ENCODE assay signal across 8 mouse cellular contexts in genomic region chr2:156613081-156613540, GRCm38 (mm10). TPM values are rescaled to one million over a fixed set of nuclear protein-coding genes. Genes with fewer than 3 reads are reported as not detected.
DNase-seq lines count a peak whose midpoint lies in the region; ATAC-seq and TF ChIP-seq lines count a peak whose summit lies in the region.

No protein-coding gene starts in this region.

- H3K36me3 ChIP-seq in spleen, adult 2 months (ENCODE audit: control insufficient read depth, insufficient read depth, low read length), result no peaks in the 10 kb centered on the region
- H3K36me3 ChIP-seq in embryonic facial prominence, embryonic 12.5 days, result no peaks in the 10 kb centered on the region
- H3K36me3 ChIP-seq in heart, embryonic 10.5 days, result no peaks in the 10 kb centered on the region
- no peaks in the 10 kb centered on the region for H3K36me3 ChIP-seq in liver, embryonic 14.5 days (replicated peaks; ENCODE audit: control insufficient read depth, insufficient read depth, low read depth)
- no peaks in the 10 kb centered on the region for H3K36me3 ChIP-seq in neural tube, embryonic 15.5 days

- H3K27ac ChIP-seq in spleen, adult 2 months (ENCODE audit: insufficient read depth, low read length), result no peak overlapping the region
- no peak overlapping the region for H3K27ac ChIP-seq in embryonic facial prominence, embryonic 12.5 days
- H3K27ac ChIP-seq in heart, embryonic 10.5 days, result no peak overlapping the region
- no peak overlapping the region for H3K27ac ChIP-seq in liver, embryonic 14.5 days
- H3K27ac ChIP-seq in neural tube, embryonic 15.5 days (replicated peaks), result peak overlapping the region; percentile 77; the same call in 1 of the 2 replicates

- TF ChIP-seq POLR2A in spleen, adult 2 months (IDR thresholded peaks at IDR 0.05; ENCODE audit: low read depth, low read length), result no peak

- DNase-seq in spleen, adult 2 months (ENCODE audit: low read depth in 1 of 2, low spot score in 2 of 2), result no peak
- no peak for DNase-seq in spleen, postnatal 4 days (ENCODE audit: low spot score in 2 of 2)
- DNase-seq in heart, embryonic 10.5 days (ENCODE audit: low spot score), result no peak
- DNase-seq in kidney, postnatal 10 days, result peak; percentile 63
- no peak for DNase-seq in liver, embryonic 14.5 days (ENCODE audit: low read depth in 3 of 3, low spot score in 3 of 3)
- no peak for DNase-seq in spleen, adult 12 weeks (ENCODE audit: low spot score)

- H3K4me3 ChIP-seq in spleen, adult 2 months (ENCODE audit: extremely low read depth, insufficient read depth, insufficient read length), result peak overlapping the region; percentile 18; the same call in 1 of the 2 replicates
- peak overlapping the region; percentile 71 for H3K4me3 ChIP-seq in embryonic facial prominence, embryonic 12.5 days
- H3K4me3 ChIP-seq in heart, embryonic 10.5 days, result peak overlapping the region; percentile 78
- peak overlapping the region in 1 of 2 experiments; percentile 42; a peak in 2 of 4 replicates for H3K4me3 ChIP-seq in liver, embryonic 14.5 days (ENCODE audit: insufficient read depth in 1 of 2, low read depth in 2 of 2, low read length in 2 of 2)
- H3K4me3 ChIP-seq in neural tube, embryonic 15.5 days (replicated peaks), result peak overlapping the region; percentile 90

- no peak for TF ChIP-seq CTCF in spleen, adult 2 months (IDR thresholded peaks at IDR 0.05; ENCODE audit: extremely low read depth, insufficient read depth, insufficient read length, insufficient replicate concordance)
- peak; percentile 30; the same call in 1 of the 2 replicates for TF ChIP-seq CTCF in liver, embryonic 14.5 days (IDR thresholded peaks at IDR 0.05; ENCODE audit: low read depth)

- H3K27me3 ChIP-seq in spleen, adult 2 months (ENCODE audit: control insufficient read depth, insufficient read depth, low read length), result peaks cover 22% of the 10 kb centered on the region
- H3K27me3 ChIP-seq in embryonic facial prominence, embryonic 12.5 days, result peaks cover 61% of the 10 kb centered on the region
- peaks cover 97% of the 10 kb centered on the region for H3K27me3 ChIP-seq in heart, embryonic 10.5 days (ENCODE audit: insufficient read depth, poor library complexity, severe bottlenecking)
- H3K27me3 ChIP-seq in liver, embryonic 14.5 days (ENCODE audit: control insufficient read depth, insufficient read depth, low read length), result peaks cover 52% of the 10 kb centered on the region
- peaks cover 41% of the 10 kb centered on the region for H3K27me3 ChIP-seq in neural tube, embryonic 15.5 days (replicated peaks)

- TF ChIP-seq EP300 in liver, embryonic 14.5 days (IDR thresholded peaks at IDR 0.05; ENCODE audit: low read depth), result no peak

- peaks cover 8% of the 10 kb centered on the region for H3K4me1 ChIP-seq in spleen, adult 2 months (ENCODE audit: control insufficient read depth, insufficient read depth, insufficient read length)
- H3K4me1 ChIP-seq in embryonic facial prominence, embryonic 12.5 days, result peaks cover 11% of the 10 kb centered on the region
- H3K4me1 ChIP-seq in heart, embryonic 10.5 days, result peaks cover 25% of the 10 kb centered on the region
- no peaks in the 10 kb centered on the region for H3K4me1 ChIP-seq in liver, embryonic 14.5 days (replicated peaks; ENCODE audit: control insufficient read depth in 2 of 2, insufficient read depth in 2 of 2, low read length in 1 of 2)
- peaks cover 35% of the 10 kb centered on the region for H3K4me1 ChIP-seq in neural tube, embryonic 15.5 days

- H3K9me3 ChIP-seq in embryonic facial prominence, embryonic 12.5 days, result no peaks in the 10 kb centered on the region
- H3K9me3 ChIP-seq in heart, embryonic 10.5 days, result no peaks in the 10 kb centered on the region
- H3K9me3 ChIP-seq in liver, embryonic 14.5 days (ENCODE audit: control insufficient read depth, low read length), result no peaks in the 10 kb centered on the region
- no peaks in the 10 kb centered on the region for H3K9me3 ChIP-seq in neural tube, embryonic 15.5 days (replicated peaks)

- H3K4me2 ChIP-seq in embryonic facial prominence, embryonic 12.5 days (replicated peaks), result peak overlapping the region; percentile 97
- peak overlapping the region; percentile 53 for H3K4me2 ChIP-seq in liver, embryonic 14.5 days (ENCODE audit: low read depth)
- peak overlapping the region; percentile 90 for H3K4me2 ChIP-seq in neural tube, embryonic 15.5 days

- WGBS in spleen, adult 2 months, result 3% methylated on average over 30 of the region's 41 CpGs
- under 1% methylated on average over 33 of the region's 41 CpGs for WGBS in embryonic facial prominence, embryonic 12.5 days
- under 1% methylated on average over 37 of the region's 41 CpGs for WGBS in heart, embryonic 10.5 days
- under 1% methylated on average over 41 of the region's 41 CpGs for WGBS in liver, embryonic 14.5 days (ENCODE audit: insufficient replicate concordance)
- WGBS in neural tube, embryonic 15.5 days, result under 1% methylated on average over 41 of the region's 41 CpGs

- H3K9ac ChIP-seq in embryonic facial prominence, embryonic 12.5 days, result peak overlapping the region; percentile 69
- no peak overlapping the region for H3K9ac ChIP-seq in liver, embryonic 14.5 days (replicated peaks)
- peak overlapping the region; percentile 87 for H3K9ac ChIP-seq in neural tube, embryonic 15.5 days (replicated peaks)

- no peak for ATAC-seq in embryonic facial prominence, embryonic 12.5 days (ENCODE audit: insufficient number of reproducible peaks, insufficient read depth, low FRiP score, low TSS enrichment)
- no peak for ATAC-seq in liver, embryonic 14.5 days (ENCODE audit: insufficient read depth)
- ATAC-seq in neural tube, embryonic 15.5 days (ENCODE audit: low FRiP score), result peak; percentile 65

RNA-seq across cellular contexts. Expression of gene Dlgap4, which starts 0.4 kb away (rescaled TPM):
- 61.8 and 77.5 TPM in 2 replicates for polyA plus RNA-seq in spleen, adult 2 months (2012; rRNA removed)
- 132 and 137 TPM in 2 replicates for polyA plus RNA-seq in embryonic facial prominence, embryonic 12.5 days (2016; fragmentation: Nextera tagmentation; extraction: Ambion mirVana)
- 71.6 and 95.7 TPM in 2 replicates for polyA plus RNA-seq in heart, embryonic 10.5 days (2016; fragmentation: Nextera tagmentation; extraction: Ambion mirVana)
- polyA plus RNA-seq in liver, embryonic 14.5 days (2012; rRNA removed), result 6.4 and 6.6 TPM in 2 replicates
- polyA plus RNA-seq in liver, embryonic 14.5 days (2014; fragmentation: Nextera tagmentation; extraction: Ambion mirVana), result 9.7 and 9.9 TPM in 2 replicates
- polyA plus RNA-seq in neural tube, embryonic 15.5 days (2015; fragmentation: Nextera tagmentation; extraction: Ambion mirVana), result 161 and 188 TPM in 2 replicates
